Mouse (Mus musculus): ENCODE data around the gene Slc5a2. TPM values are rescaled to one million over a fixed set of nuclear protein-coding genes. Genes with fewer than 3 reads are reported as not detected.

The Slc5a2 gene
- polyA plus RNA-seq, 1 experiment: 1.4 TPM

GRCm38 (mm10) chr7:128237927-128238778 lies 27.3 kb upstream of the Slc5a2 start, which contains the start of gene 9130023H24Rik:
TSS of gene 9130023H24Rik (minus strand) at chr7:128238031.
- Histone ChIP-seq H3K27me3 (ENCODE audit: control insufficient read depth) (no peaks in the 10 kb centered on the region), H3K36me3 (ENCODE audit: control insufficient read depth) (peaks cover 47% of the 10 kb centered on the region), H3K4me3 (replicated peaks) (peak within 1 kb of the TSS; percentile 81), H3K4me1 (ENCODE audit: control insufficient read depth) (peaks cover 45% of the 10 kb centered on the region), H3K9me3 (ENCODE audit: control insufficient read depth, low read length) (no peaks in the 10 kb centered on the region)
- TF ChIP-seq GATA1 (IDR thresholded peaks at IDR 0.05; ENCODE audit: low read length) (no peak), TAL1 (IDR thresholded peaks at IDR 0.05; ENCODE audit: low read length) (no peak)

- TF ChIP-seq GATA1 (IDR thresholded peaks at IDR 0.05; ENCODE audit: low read length) (no peak), TAL1 (IDR thresholded peaks at IDR 0.05; ENCODE audit: low read length) (no peak)
- H3K27me3 ChIP-seq (ENCODE audit: control insufficient read depth): no peaks in the 10 kb centered on the region
- peaks cover 45% of the 10 kb centered on the region for H3K4me1 ChIP-seq (ENCODE audit: control insufficient read depth)
- no peaks in the 10 kb centered on the region for H3K9me3 ChIP-seq (ENCODE audit: control insufficient read depth, low read length)
- peak overlapping the region; percentile 81 for H3K4me3 ChIP-seq (replicated peaks)
- peaks cover 52% of the 10 kb centered on the region for H3K36me3 ChIP-seq (ENCODE audit: control insufficient read depth)
These were observed 26.5 kb upstream of the Slc5a2 start for GRCm38 (mm10) chr7:128238991-128239390.

- no peaks in the 10 kb centered on the region for H3K27me3 ChIP-seq (ENCODE audit: control insufficient read depth)
- peaks cover 65% of the 10 kb centered on the region for H3K36me3 ChIP-seq (ENCODE audit: control insufficient read depth)
- no peak overlapping the region for H3K4me3 ChIP-seq (replicated peaks)
- TF ChIP-seq GATA1 (IDR thresholded peaks at IDR 0.05; ENCODE audit: low read length) (no peak), TAL1 (IDR thresholded peaks at IDR 0.05; ENCODE audit: low read length) (no peak)
- no peaks in the 10 kb centered on the region for H3K9me3 ChIP-seq (ENCODE audit: control insufficient read depth, low read length)
- peaks cover 45% of the 10 kb centered on the region for H3K4me1 ChIP-seq (ENCODE audit: control insufficient read depth)
These were observed 25.2 kb upstream of the Slc5a2 start for GRCm38 (mm10) chr7:128240131-128240784.

DNA sequence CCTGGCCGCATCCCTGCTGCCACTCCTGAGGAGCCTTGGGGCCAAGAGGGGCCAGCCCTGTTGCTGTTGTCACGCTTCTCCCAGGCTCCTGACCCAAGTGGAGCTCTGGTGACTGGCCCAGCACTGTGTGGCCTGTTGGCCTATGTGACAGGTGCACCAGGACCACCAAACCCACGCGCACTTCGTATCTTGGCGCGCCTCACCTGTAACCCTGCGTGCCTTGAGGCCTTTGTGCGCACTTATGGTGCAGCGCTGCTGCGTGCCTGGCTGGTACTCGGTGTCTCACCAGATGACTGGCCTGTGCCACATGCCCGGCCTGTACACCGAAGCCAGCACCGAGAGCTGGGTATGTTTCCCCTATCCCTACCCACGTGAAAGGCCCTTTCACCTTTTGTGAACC lies 23.1 kb upstream of the Slc5a2 start:
- Histone ChIP-seq H3K27me3 (ENCODE audit: control insufficient read depth) (peaks cover 4% of the 10 kb centered on the region), H3K4me3 (replicated peaks) (no peak overlapping the region), H3K9me3 (ENCODE audit: control insufficient read depth, low read length) (no peaks in the 10 kb centered on the region), H3K36me3 (ENCODE audit: control insufficient read depth) (peaks cover 60% of the 10 kb centered on the region), H3K4me1 (ENCODE audit: control insufficient read depth) (peaks cover 55% of the 10 kb centered on the region)
- TF ChIP-seq TAL1 (IDR thresholded peaks at IDR 0.05; ENCODE audit: low read length): no peak
- TF ChIP-seq GATA1 (IDR thresholded peaks at IDR 0.05; ENCODE audit: low read length): no peak

- Histone ChIP-seq H3K4me1 (ENCODE audit: control insufficient read depth) (peaks cover 63% of the 10 kb centered on the region), H3K4me3 (replicated peaks) (no peak overlapping the region), H3K27me3 (ENCODE audit: control insufficient read depth) (peaks cover 4% of the 10 kb centered on the region), H3K36me3 (ENCODE audit: control insufficient read depth) (peaks cover 60% of the 10 kb centered on the region), H3K9me3 (ENCODE audit: control insufficient read depth, low read length) (no peaks in the 10 kb centered on the region)
- TF ChIP-seq GATA1 (IDR thresholded peaks at IDR 0.05; ENCODE audit: low read length) (no peak), TAL1 (IDR thresholded peaks at IDR 0.05; ENCODE audit: low read length) (no peak)
These were observed 21.5 kb upstream of the Slc5a2 start for GRCm38 (mm10) chr7:128243921-128244320.

DNA sequence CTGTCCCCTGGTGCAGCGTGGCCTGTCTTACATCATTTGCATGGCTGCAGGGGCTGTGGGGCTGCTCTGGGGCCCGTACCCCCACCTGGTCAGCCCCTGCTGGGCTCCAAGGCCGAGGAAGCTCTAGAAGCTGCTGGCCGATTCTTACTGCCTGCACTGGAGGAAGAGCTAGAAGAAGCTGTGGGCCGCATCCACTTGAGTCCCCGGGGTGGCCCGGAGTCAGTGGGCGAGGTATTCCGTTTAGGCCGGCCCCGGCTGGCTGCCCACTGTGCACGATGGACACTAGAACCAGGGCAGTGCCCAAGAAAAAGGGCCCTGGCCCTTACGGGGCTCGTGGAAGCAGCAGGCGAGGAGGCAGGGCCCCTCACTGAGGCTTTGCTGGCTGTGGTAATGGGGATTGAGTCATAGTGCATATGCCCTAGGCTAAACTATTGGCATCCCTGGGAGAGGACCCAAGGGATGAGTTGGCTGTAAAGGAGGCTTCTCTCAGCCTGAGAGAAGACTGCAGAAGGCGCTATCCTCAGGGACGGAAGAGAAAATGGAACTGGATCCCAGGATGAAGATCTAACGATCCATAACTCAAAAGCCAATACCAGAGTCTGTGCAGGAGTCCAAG lies 20.9 kb upstream of the Slc5a2 start:
- Histone ChIP-seq H3K9me3 (ENCODE audit: control insufficient read depth, low read length) (no peaks in the 10 kb centered on the region), H3K4me3 (replicated peaks) (no peak overlapping the region), H3K4me1 (ENCODE audit: control insufficient read depth) (peaks cover 62% of the 10 kb centered on the region), H3K27me3 (ENCODE audit: control insufficient read depth) (peaks cover 5% of the 10 kb centered on the region), H3K36me3 (ENCODE audit: control insufficient read depth) (peaks cover 62% of the 10 kb centered on the region)
- TF ChIP-seq GATA1 (IDR thresholded peaks at IDR 0.05; ENCODE audit: low read length) (no peak), TAL1 (IDR thresholded peaks at IDR 0.05; ENCODE audit: low read length) (no peak)

DNA sequence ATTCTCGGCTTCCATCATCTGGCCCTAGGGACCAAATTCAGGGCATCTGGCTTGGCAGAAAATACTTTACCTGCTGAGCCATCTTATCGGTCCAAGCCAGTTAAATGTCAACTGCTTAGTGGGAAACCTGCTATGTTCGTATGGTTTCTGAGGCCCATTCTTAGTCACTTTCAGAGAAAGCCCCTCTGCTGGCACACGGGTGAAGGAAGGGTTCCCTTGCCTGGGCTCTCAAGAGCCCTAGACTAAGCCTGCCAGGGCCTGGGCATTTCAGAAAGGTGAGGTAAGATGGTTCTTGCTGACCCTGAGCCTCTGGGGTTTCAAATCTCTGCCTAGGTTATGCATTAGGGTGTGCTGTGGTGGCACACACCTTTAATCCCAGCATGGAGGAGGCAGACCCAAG lies 19.9 kb upstream of the Slc5a2 start:
- Histone ChIP-seq H3K27me3 (ENCODE audit: control insufficient read depth) (peaks cover 9% of the 10 kb centered on the region), H3K4me3 (replicated peaks) (no peak overlapping the region), H3K4me1 (ENCODE audit: control insufficient read depth) (peaks cover 58% of the 10 kb centered on the region), H3K36me3 (ENCODE audit: control insufficient read depth) (peaks cover 52% of the 10 kb centered on the region), H3K9me3 (ENCODE audit: control insufficient read depth, low read length) (no peaks in the 10 kb centered on the region)
- no peak for TF ChIP-seq TAL1 (IDR thresholded peaks at IDR 0.05; ENCODE audit: low read length)
- TF ChIP-seq GATA1 (IDR thresholded peaks at IDR 0.05; ENCODE audit: low read length): no peak

- H3K27me3 ChIP-seq (ENCODE audit: control insufficient read depth): peaks cover 18% of the 10 kb centered on the region
- H3K36me3 ChIP-seq (ENCODE audit: control insufficient read depth): peaks cover 40% of the 10 kb centered on the region
- no peaks in the 10 kb centered on the region for H3K9me3 ChIP-seq (ENCODE audit: control insufficient read depth, low read length)
- H3K4me1 ChIP-seq (ENCODE audit: control insufficient read depth): peaks cover 48% of the 10 kb centered on the region
- TF ChIP-seq GATA1 (IDR thresholded peaks at IDR 0.05; ENCODE audit: low read length) (no peak), TAL1 (IDR thresholded peaks at IDR 0.05; ENCODE audit: low read length) (no peak)
- H3K4me3 ChIP-seq (replicated peaks): peak within 1 kb of the TSS; percentile 66
These were observed 18.7 kb upstream of the Slc5a2 start, which contains the start of gene Tgfb1i1 for GRCm38 (mm10) chr7:128246496-128247391. TSS of gene Tgfb1i1 (plus strand) at chr7:128246812.
